25 mouse cellular contexts compared by ENCODE assay signal in genomic region chr2:148237121-148237520, GRCm38 (mm10).
A peak's percentile ranks its signal among the peaks of the same experiment; 100 is the strongest.
DNase-seq lines count a peak whose midpoint lies in the region; ATAC-seq and TF ChIP-seq lines count a peak whose summit lies in the region.
"Had no signal": no experiment of that assay in that cellular context is flagged by ENCODE, and none has a peak within 500 bp of the region (broad histone marks: within the 10 kb centered on the region; RNA-seq: fewer than 3 reads in every experiment).

No protein-coding gene starts in this region.

- no peak overlapping the region for H3K4me2 ChIP-seq in kidney, postnatal 0 days (ENCODE audit: low read length)
- H3K4me2 ChIP-seq in midbrain, embryonic 13.5 days (replicated peaks) = no peak overlapping the region
- H3K4me2 ChIP-seq: embryonic facial prominence, embryonic 12.5 days; forebrain, embryonic 13.5 days; forebrain, embryonic 15.5 days had no signal

- H3K9ac ChIP-seq in kidney, postnatal 0 days (ENCODE audit: low read depth, low read length) = no peak overlapping the region
- no peak overlapping the region for H3K9ac ChIP-seq in midbrain, embryonic 13.5 days (replicated peaks)
- H3K9ac ChIP-seq: embryonic facial prominence, embryonic 12.5 days; forebrain, embryonic 13.5 days; forebrain, embryonic 15.5 days; forebrain, postnatal 0 days had no signal

- no peak for TF ChIP-seq CTCF in kidney, postnatal 0 days (IDR thresholded peaks at IDR 0.05; ENCODE audit: low read depth)

- no peaks in the 10 kb centered on the region for H3K27me3 ChIP-seq in kidney, postnatal 0 days (ENCODE audit: insufficient read depth, low read length)
- H3K27me3 ChIP-seq in midbrain, embryonic 13.5 days = no peaks in the 10 kb centered on the region
- H3K27me3 ChIP-seq: embryonic facial prominence, embryonic 12.5 days; forebrain, embryonic 13.5 days; forebrain, embryonic 15.5 days; Patski had no signal

- no peak overlapping the region for H3K4me3 ChIP-seq in kidney, postnatal 0 days (replicated peaks; ENCODE audit: low read depth, low read length)
- no peak overlapping the region for H3K4me3 ChIP-seq in midbrain, embryonic 13.5 days (replicated peaks)
- H3K4me3 ChIP-seq: embryonic facial prominence, embryonic 10.5 days; embryonic facial prominence, embryonic 12.5 days; forebrain, embryonic 13.5 days; forebrain, embryonic 15.5 days had no signal

- WGBS in kidney, postnatal 0 days = 73% methylated on average over 4 of the region's 4 CpGs
- 83% methylated on average over 4 of the region's 4 CpGs for WGBS in midbrain, embryonic 13.5 days

- no peaks in the 10 kb centered on the region for H3K4me1 ChIP-seq in kidney, postnatal 0 days (replicated peaks; ENCODE audit: insufficient read depth, low read length)
- no peaks in the 10 kb centered on the region for H3K4me1 ChIP-seq in midbrain, embryonic 13.5 days (replicated peaks)
- H3K4me1 ChIP-seq: forebrain, embryonic 15.5 days had no signal

- ATAC-seq in kidney, postnatal 0 days (replicated peaks; ENCODE audit: low FRiP score, low read depth) = no peak
- no peak for ATAC-seq in monocyte, adult 5-6 weeks (replicated peaks; ENCODE audit: insufficient number of reproducible peaks, low FRiP score, low TSS enrichment, poor library complexity, severe bottlenecking)
- ATAC-seq in midbrain, embryonic 13.5 days = no peak
- ATAC-seq: activated CD4-positive, CD25-positive, alpha-beta regulatory T cell, adult 4 months; CD4-positive, CD25-positive, alpha-beta regulatory T cell, adult 4 months; forebrain, embryonic 13.5 days; forebrain, embryonic 15.5 days; forebrain, postnatal 0 days; Patski had no signal

- H3K36me3 ChIP-seq in kidney, postnatal 0 days (ENCODE audit: insufficient read depth, low read length) = no peaks in the 10 kb centered on the region
- H3K36me3 ChIP-seq in midbrain, embryonic 13.5 days = no peaks in the 10 kb centered on the region
- H3K36me3 ChIP-seq: embryonic facial prominence, embryonic 10.5 days; embryonic facial prominence, embryonic 12.5 days; forebrain, embryonic 15.5 days; G1E had no signal

- H3K27ac ChIP-seq in kidney, postnatal 0 days = no peak overlapping the region
- H3K27ac ChIP-seq in midbrain, embryonic 13.5 days = no peak overlapping the region
- H3K27ac ChIP-seq: embryonic facial prominence, embryonic 10.5 days; embryonic facial prominence, embryonic 12.5 days; forebrain, embryonic 13.5 days; forebrain, embryonic 15.5 days had no signal

- no peaks in the 10 kb centered on the region for H3K9me3 ChIP-seq in kidney, postnatal 0 days (replicated peaks; ENCODE audit: low read length)
- no peaks in the 10 kb centered on the region for H3K9me3 ChIP-seq in midbrain, embryonic 13.5 days
- H3K9me3 ChIP-seq: embryonic facial prominence, embryonic 10.5 days; embryonic facial prominence, embryonic 12.5 days; forebrain, embryonic 13.5 days; forebrain, embryonic 15.5 days had no signal

- peak; percentile 9 for DNase-seq in kidney, postnatal 0 days (ENCODE audit: low spot score)
- DNase-seq in kidney, postnatal 10 days = no peak
- peak; percentile 59 for DNase-seq in 3T3-L1 (ENCODE audit: low read depth, low spot score)
- DNase-seq in Muller cell, postnatal 12 days (ENCODE audit: inconsistent ontology term) = peak; percentile 42
- peak; percentile 75 for DNase-seq in adipocyte (ENCODE audit: low spot score)
- DNase-seq: adrenal gland, adult 2 months; adrenal gland, postnatal 14 days; adrenal gland, postnatal 36 days; B cell, adult 2 months; cerebellum, adult 11-12 months; cerebellum, adult 2 months; cerebellum, adult 9-10 months; cerebellum, postnatal 10 days; cerebellum, postnatal 25 days; forebrain, postnatal 0 days had no signal
